Mouse (Mus musculus) kidney, postnatal 0 days (tissue): ENCODE data around the gene Ncf4. TPM values are rescaled to one million over a fixed set of nuclear protein-coding genes. Genes with fewer than 3 reads are reported as not detected.
"Not testable (repeated sequence)": the region's sequence is repeated elsewhere in the genome, so short reads cannot be mapped to it uniquely, and the experiment has no call there.

Experiments used
- ATAC-seq: fragments of 200-750 bp; cut with Nextera tagmentation; replicated peaks from 2 replicates; pipeline ENCODE4 v1.8.0; 2017; ENCODE audit warnings: low read depth, moderate number of reproducible peaks, moderate TSS enrichment, moderate library complexity; ENCODE audit not compliant: low FRiP score
- DNase-seq: peaks from one replicate; pipeline ENCODE4 v3.0.0-alpha.2; 2016; ENCODE audit warnings: low spot score
- H3K27ac ChIP-seq: fragments of 300-500 bp; sonication (generic); 2 replicates; pipeline ENCODE4 v1.5.1; 2014; ENCODE audit warnings: mild to moderate bottlenecking
- H3K27me3 ChIP-seq: fragments of 300-500 bp; sonication (generic); 2 replicates; pipeline ENCODE4 v1.6.1; 2014; ENCODE audit warnings: low read length, mixed read lengths; ENCODE audit not compliant: insufficient read depth
- H3K36me3 ChIP-seq: fragments of 300-500 bp; sonication (generic); 2 replicates; pipeline ENCODE4 v1.6.1; 2014; ENCODE audit warnings: low read length, mixed read lengths; ENCODE audit not compliant: insufficient read depth
- H3K4me1 ChIP-seq: fragments of 300-500 bp; sonication (generic); replicated peaks from 2 replicates; pipeline ENCODE4 v1.6.1; 2014; ENCODE audit warnings: antibody characterized with exemption, low read length, mixed read lengths; ENCODE audit not compliant: insufficient read depth
- H3K4me2 ChIP-seq: fragments of 300-500 bp; sonication (generic); 2 replicates; pipeline ENCODE4 v1.6.1; 2014; ENCODE audit warnings: mild to moderate bottlenecking, low read length, moderate library complexity, mixed read lengths
- H3K4me3 ChIP-seq: fragments of 300-500 bp; sonication (generic); replicated peaks from 2 replicates; pipeline ENCODE4 v1.5.1; 2014; ENCODE audit warnings: low read depth, low read length
- H3K9ac ChIP-seq: fragments of 300-500 bp; sonication (generic); 2 replicates; pipeline ENCODE4 v1.6.1; 2014; ENCODE audit warnings: low read depth, low read length
- H3K9me3 ChIP-seq: fragments of 300-500 bp; sonication (generic); replicated peaks from 2 replicates; pipeline ENCODE4 v1.6.1; 2016; ENCODE audit warnings: low read length, inconsistent platforms, mixed read lengths
- CTCF ChIP-seq: IDR thresholded peaks from 2 replicates; pipeline ENCODE4 v1.5.1; 2016; ENCODE audit warnings: antibody characterized with exemption, low read depth, mild to moderate bottlenecking, moderate library complexity
- WGBS: fragments of 180-500 bp; shearing (Covaris S2); extraction: QIAGEN DNeasy Blood & Tissue Kit; methylation state at CpG from one replicate; pipeline ENCODE4 v1.1.7; 2014; 5-methylcytosine and 5-hydroxymethylcytosine counted together
- polyA plus RNA-seq: library from polyadenylated mRNA; unstranded; fragments of >200 nt; fragmentation: Nextera tagmentation; extraction: Ambion mirVana; gene quantifications from 2 replicates; pipeline ENCODE4 v1.2.1, GENCODE M21; 2015

Gene Ncf4
- polyA plus RNA-seq, 1 experiment from 2014 or later: 3.9 TPM

GRCm38 (mm10) chr15:78247659-78248058 lies 3.1 kb downstream of the Ncf4 start:
- no peaks in the 10 kb centered on the region for H3K9me3 ChIP-seq
- H3K27ac ChIP-seq: no peak overlapping the region
- no peaks in the 10 kb centered on the region for H3K4me1 ChIP-seq
- H3K9ac ChIP-seq: no peak overlapping the region
- ATAC-seq (no peak), DNase-seq (no peak)
- no peak overlapping the region for H3K4me2 ChIP-seq
- WGBS: 61% methylated on average over 2 of the region's 2 CpGs
- TF ChIP-seq CTCF: no peak
- H3K36me3 ChIP-seq: no peaks in the 10 kb centered on the region
- no peaks in the 10 kb centered on the region for H3K27me3 ChIP-seq
- no peak overlapping the region for H3K4me3 ChIP-seq

GRCm38 (mm10) chr15:78248410-78248809 lies 3.8 kb downstream of the Ncf4 start:
- WGBS: 53% methylated on average over 3 of the region's 3 CpGs
- H3K4me3 ChIP-seq: no peak overlapping the region
- no peak overlapping the region for H3K9ac ChIP-seq
- ATAC-seq: no peak
- no peak overlapping the region for H3K27ac ChIP-seq
- H3K9me3 ChIP-seq: no peaks in the 10 kb centered on the region
- no peaks in the 10 kb centered on the region for H3K27me3 ChIP-seq
- no peaks in the 10 kb centered on the region for H3K36me3 ChIP-seq
- H3K4me2 ChIP-seq: no peak overlapping the region
- no peak for TF ChIP-seq CTCF
- no peaks in the 10 kb centered on the region for H3K4me1 ChIP-seq
- DNase-seq: no peak

- Histone ChIP-seq H3K9me3 (no peaks in the 10 kb centered on the region), H3K4me1 (no peaks in the 10 kb centered on the region), H3K27ac (no peak overlapping the region), H3K27me3 (no peaks in the 10 kb centered on the region), H3K4me3 (no peak overlapping the region), H3K9ac (no peak overlapping the region), H3K36me3 (no peaks in the 10 kb centered on the region), H3K4me2 (no peak overlapping the region)
- WGBS: 19% methylated on average over 20 of the region's 20 CpGs
- ATAC-seq (no peak), DNase-seq (peak; percentile 72)
- TF ChIP-seq CTCF: peak; percentile 63
Observed at GRCm38 (mm10) chr15:78254751-78255150, 10.2 kb downstream of the Ncf4 start.

GRCm38 (mm10) chr15:78256602-78257259 lies 12.1 kb downstream of the Ncf4 start:
- H3K9me3 ChIP-seq, H3K4me2 ChIP-seq, H3K27me3 ChIP-seq, DNase-seq, ATAC-seq, H3K36me3 ChIP-seq, H3K27ac ChIP-seq, H3K4me3 ChIP-seq, H3K4me1 ChIP-seq, H3K9ac ChIP-seq: not testable (repeated sequence)

- Histone ChIP-seq H3K27me3 (no peaks in the 10 kb centered on the region), H3K4me2 (no peak overlapping the region), H3K27ac (no peak overlapping the region), H3K4me1 (no peaks in the 10 kb centered on the region), H3K4me3 (no peak overlapping the region), H3K9me3 (no peaks in the 10 kb centered on the region), H3K9ac (no peak overlapping the region), H3K36me3 (no peaks in the 10 kb centered on the region)
- WGBS: 37% methylated on average over 7 of the region's 7 CpGs
- peak; percentile 90 for TF ChIP-seq CTCF
- peak; percentile 80 for DNase-seq
- no peak for ATAC-seq
Observed at GRCm38 (mm10) chr15:78257326-78258050, 12.9 kb downstream of the Ncf4 start.

GRCm38 (mm10) chr15:78258246-78258865 lies 13.8 kb downstream of the Ncf4 start:
- no peak for ATAC-seq

More at GRCm38 (mm10) chr15:78258246-78258865, 13.8 kb downstream of the Ncf4 start:
- no peaks in the 10 kb centered on the region for H3K36me3 ChIP-seq
- DNase-seq: peak; percentile 29
- H3K27me3 ChIP-seq: no peaks in the 10 kb centered on the region
- no peak overlapping the region for H3K4me3 ChIP-seq
- H3K4me2 ChIP-seq: no peak overlapping the region
- H3K9ac ChIP-seq: no peak overlapping the region
- H3K4me1 ChIP-seq: no peaks in the 10 kb centered on the region
- TF ChIP-seq CTCF: no peak
- H3K27ac ChIP-seq: no peak overlapping the region
- 73% methylated on average over 10 of the region's 10 CpGs for WGBS
- H3K9me3 ChIP-seq: no peaks in the 10 kb centered on the region
